Mouse (Mus musculus) cortical plate, adult 2 months (tissue): ENCODE measurements around the gene Srcin1. TPM values are rescaled to one million over a fixed set of nuclear protein-coding genes. Genes with fewer than 3 reads are reported as not detected.

Experiments
- H3K27ac ChIP-seq: fragments of 200-500 bp; 2 replicates; pipeline ENCODE4 v1.5.1; 2012; ENCODE audit warnings: low read length, control low read depth, inconsistent platforms; ENCODE audit not compliant: insufficient read depth
- H3K4me1 ChIP-seq: fragments of 200-500 bp; 2 replicates; pipeline ENCODE4 v1.6.1; 2011; ENCODE audit warnings: low read length; ENCODE audit not compliant: control insufficient read depth, insufficient read depth
- H3K4me3 ChIP-seq: fragments of 200-500 bp; 2 replicates; pipeline ENCODE4 v1.5.1; 2011; ENCODE audit warnings: mild to moderate bottlenecking, low read length, control low read depth; ENCODE audit not compliant: insufficient read depth
- CTCF ChIP-seq: fragments of 200-500 bp; IDR thresholded peaks from 2 replicates; pipeline ENCODE4 v1.5.1; 2011; ENCODE audit warnings: mild to moderate bottlenecking, control low read depth, low read length; ENCODE audit not compliant: insufficient read depth; ENCODE audit errors: extremely low read depth
- POLR2A ChIP-seq: fragments of 200-500 bp; IDR thresholded peaks from 2 replicates; pipeline ENCODE4 v1.6.1; 2011; ENCODE audit warnings: mild to moderate bottlenecking, low read length, control low read depth; ENCODE audit not compliant: insufficient read depth; ENCODE audit errors: extremely low read depth
- polyA plus RNA-seq: library from polyadenylated mRNA; depleted of rRNA; stranded (reverse); fragments of >200 nt; gene quantifications from 2 replicates; pipeline ENCODE4 v1.2.3, GENCODE M21; 2012; rRNA removed

The Srcin1 gene
- polyA plus RNA-seq, 1 experiment: 141 TPM

GRCm38 (mm10) chr11:97466444-97467160, 109.4 kb downstream of the Srcin1 start:
- H3K4me1 ChIP-seq: no peaks in the 10 kb centered on the region
- no peak overlapping the region for H3K27ac ChIP-seq
- H3K4me3 ChIP-seq: no peak overlapping the region
- TF ChIP-seq POLR2A (no peak), CTCF (no peak)

GRCm38 (mm10) chr11:97465957-97466356, 110.0 kb downstream of the Srcin1 start:
- no peak for TF ChIP-seq POLR2A
- no peak for TF ChIP-seq CTCF
- Histone ChIP-seq H3K4me1 (no peaks in the 10 kb centered on the region), H3K4me3 (no peak overlapping the region), H3K27ac (no peak overlapping the region)

GRCm38 (mm10) chr11:97463991-97464390, 112.0 kb downstream of the Srcin1 start:
- H3K4me3 ChIP-seq: no peak overlapping the region
- no peak overlapping the region for H3K27ac ChIP-seq
- no peaks in the 10 kb centered on the region for H3K4me1 ChIP-seq
- TF ChIP-seq POLR2A (no peak), CTCF (no peak)

- Histone ChIP-seq H3K4me1 (no peaks in the 10 kb centered on the region), H3K4me3 (no peak overlapping the region), H3K27ac (no peak overlapping the region)
- TF ChIP-seq POLR2A (no peak), CTCF (no peak)
Observed at GRCm38 (mm10) chr11:97463166-97463565, 112.8 kb downstream of the Srcin1 start.

GRCm38 (mm10) chr11:97462538-97462937, 113.4 kb downstream of the Srcin1 start:
- TF ChIP-seq POLR2A (no peak), CTCF (no peak)
- Histone ChIP-seq H3K4me1 (no peaks in the 10 kb centered on the region), H3K27ac (no peak overlapping the region), H3K4me3 (no peak overlapping the region)

GRCm38 (mm10) chr11:97461307-97461820, 114.6 kb downstream of the Srcin1 start:
- H3K4me3 ChIP-seq: no peak overlapping the region
- TF ChIP-seq CTCF (no peak), POLR2A (no peak)
- no peak overlapping the region for H3K27ac ChIP-seq
- no peaks in the 10 kb centered on the region; the same call in 1 of the 2 replicates for H3K4me1 ChIP-seq

Other genes with a start within 250 kb of the Srcin1 start
- gene Gpr179, start 224.1 kb downstream of the Srcin1 start, polyA plus RNA-seq: 0.15 and 0.21 TPM in 2 replicates
- gene Socs7, start 213.6 kb downstream of the Srcin1 start, polyA plus RNA-seq: 47.9 and 49.7 TPM in 2 replicates
- gene Arhgap23, start 160.7 kb downstream of the Srcin1 start, polyA plus RNA-seq: 70.2 and 71.5 TPM in 2 replicates
- gene 4933428G20Rik, start 75.8 kb downstream of the Srcin1 start, polyA plus RNA-seq: 0.06 TPM in 1 of 2 replicates, not detected in the other
- 89.5 and 95.2 TPM in 2 replicates for gene Epop, start 53.5 kb upstream of the Srcin1 start, polyA plus RNA-seq
- 78.5 and 83.4 TPM in 2 replicates for gene Mllt6, start 87.2 kb upstream of the Srcin1 start, polyA plus RNA-seq
- 59.9 and 65.5 TPM in 2 replicates for gene Cisd3, start 109.6 kb upstream of the Srcin1 start, polyA plus RNA-seq
- 64.1 and 72.2 TPM in 2 replicates for gene Pcgf2, start 124.3 kb upstream of the Srcin1 start, polyA plus RNA-seq
- 249 and 256 TPM in 2 replicates for gene Psmb3, start 127.2 kb upstream of the Srcin1 start, polyA plus RNA-seq
- 64.7 and 67.2 TPM in 2 replicates for gene Pip4k2b, start 168.5 kb upstream of the Srcin1 start, polyA plus RNA-seq
- gene Cwc25, start 190.4 kb upstream of the Srcin1 start, polyA plus RNA-seq: 16.4 TPM in 2 replicates
- 0.76 and 1.6 TPM in 2 replicates for gene 1700001P01Rik, start 199.7 kb upstream of the Srcin1 start, polyA plus RNA-seq
- gene Rpl23, start 206.3 kb upstream of the Srcin1 start, polyA plus RNA-seq: 287 and 301 TPM in 2 replicates
- gene Lasp1, start 222.8 kb upstream of the Srcin1 start, polyA plus RNA-seq: 130 and 132 TPM in 2 replicates